Mouse (Mus musculus): ENCODE measurements around the gene Aplnr. TPM values are rescaled to one million over a fixed set of nuclear protein-coding genes. Genes with fewer than 3 reads are reported as not detected.
A peak's percentile ranks its signal among the peaks of the same experiment; 100 is the strongest.

The Aplnr gene
- total RNA-seq, 2 experiments from 2014 or later: 1.9 to 2.0 TPM

GRCm38 (mm10) chr2:85172071-85172762 is 36.2 kb downstream of the Aplnr start:
- DNase-seq (ENCODE audit: low spot score in 2 of 2): no peak
- intact Hi-C loops (cut with DNase I): no loop called here

GRCm38 (mm10) chr2:85172763-85173103 is 36.7 kb downstream of the Aplnr start:
- no peak for DNase-seq (ENCODE audit: low spot score in 2 of 2)
- intact Hi-C loops (cut with DNase I): no loop called here

DNA sequence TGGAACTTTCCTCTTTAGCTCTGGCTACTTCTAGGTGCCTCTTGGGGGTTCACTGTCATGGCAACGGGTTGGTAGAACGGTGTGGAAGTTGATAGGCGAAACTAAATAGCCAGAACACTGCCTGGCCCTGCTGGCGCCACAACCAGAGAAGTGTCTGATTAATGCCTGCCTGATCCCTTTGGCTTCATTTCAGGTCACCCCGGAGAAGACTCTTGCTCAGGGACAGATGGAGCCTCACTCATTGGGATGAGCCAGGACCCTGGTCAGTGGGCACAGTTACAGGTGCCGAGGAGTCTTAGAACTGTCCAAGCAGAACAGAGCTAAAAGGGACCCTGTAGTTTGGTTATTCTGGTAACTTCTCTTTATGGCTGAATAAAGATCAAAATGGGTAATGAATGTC is 37.5 kb downstream of the Aplnr start:
- intact Hi-C loops (cut with DNase I): no loop called here
- no peak for DNase-seq (ENCODE audit: low spot score in 2 of 2)

GRCm38 (mm10) chr2:85178139-85178800 is 42.2 kb downstream of the Aplnr start:
- intact Hi-C loops (cut with DNase I): no loop called here
- no peak for DNase-seq (ENCODE audit: low spot score in 2 of 2)

GRCm38 (mm10) chr2:85187582-85188151 is 51.6 kb downstream of the Aplnr start:
- intact Hi-C loops (cut with DNase I): no loop called here
- peak in 1 of 2 experiments; percentile 19 for DNase-seq (ENCODE audit: low spot score in 2 of 2)

Other genes with a start within 250 kb of the Aplnr start
- 100 to 1,000 TPM in 1 of 2 experiments, 10 to 100 TPM in 1; 87.6 to 102 TPM for gene Rtn4rl2, start 249.5 kb upstream of the Aplnr start, total RNA-seq (2021)
- gene Slc43a3, start 199.6 kb upstream of the Aplnr start, total RNA-seq (2021): under 1 TPM; 0.41 to 0.53 TPM
- not detected for gene Prg2, start 155.8 kb upstream of the Aplnr start, total RNA-seq (2021)
- gene Prg3, start 148.0 kb upstream of the Aplnr start, total RNA-seq (2021): not detected
- gene Ssrp1, start 99.0 kb upstream of the Aplnr start, total RNA-seq (2021): 10 to 100 TPM; 93.4 to 99.9 TPM
- gene P2rx3, start 98.8 kb upstream of the Aplnr start, total RNA-seq (2021): 1 to 10 TPM; 2.2 to 2.3 TPM
- 100 to 1,000 TPM; 112 to 123 TPM for gene Tnks1bp1, start 88.2 kb upstream of the Aplnr start, total RNA-seq (2021)
- gene Lrrc55, start 61.0 kb downstream of the Aplnr start, total RNA-seq (2021): 10 to 100 TPM; 29.3 to 34.9 TPM
- not detected for gene Olfr987, start 203.1 kb downstream of the Aplnr start, total RNA-seq (2021)
- not detected for gene Olfr988, start 227.0 kb downstream of the Aplnr start, total RNA-seq (2021)

All from left cerebral cortex, postnatal 25 days (tissue).